9 mouse cellular contexts compared by ENCODE assay signal in genomic region chr12:112576341-112576740, GRCm38 (mm10). TPM values are rescaled to one million over a fixed set of nuclear protein-coding genes. Genes with fewer than 3 reads are reported as not detected.
DNase-seq lines count a peak whose midpoint lies in the region; ATAC-seq and TF ChIP-seq lines count a peak whose summit lies in the region.
"Had no signal": no experiment of that assay in that cellular context is flagged by ENCODE, and none has a peak within 500 bp of the region (broad histone marks: within the 10 kb centered on the region; RNA-seq: fewer than 3 reads in every experiment).

No protein-coding gene starts in this region.

- ATAC-seq in heart, embryonic 14.5 days (ENCODE audit: insufficient number of reproducible peaks, insufficient read depth, low FRiP score, low read depth): peak; percentile 37; the same call in 1 of the 2 replicates
- peak; percentile 21 for ATAC-seq in liver, postnatal 0 days
- no peak for ATAC-seq in monocyte, adult 5-6 weeks (replicated peaks; ENCODE audit: insufficient number of reproducible peaks, low FRiP score, low TSS enrichment, poor library complexity, severe bottlenecking)
- no peak for ATAC-seq in activated CD4-positive, CD25-positive, alpha-beta regulatory T cell, adult 4 months

- no peak for TF ChIP-seq CTCF in liver, postnatal 0 days (IDR thresholded peaks at IDR 0.05; ENCODE audit: low read depth)

- no peaks in the 10 kb centered on the region for H3K36me3 ChIP-seq in heart, embryonic 14.5 days (ENCODE audit: control insufficient read depth, insufficient read depth, low read length)
- H3K36me3 ChIP-seq in liver, postnatal 0 days (replicated peaks; ENCODE audit: insufficient read depth, low read length): no peaks in the 10 kb centered on the region
- H3K36me3 ChIP-seq: hindbrain, embryonic 15.5 days had no signal

- no peak overlapping the region for H3K4me3 ChIP-seq in heart, embryonic 14.5 days (ENCODE audit: control insufficient read depth in 1 of 2, insufficient read depth in 1 of 2, low read depth in 1 of 2, low read length in 2 of 2)
- H3K4me3 ChIP-seq in liver, postnatal 0 days (ENCODE audit: low read depth, low read length): no peak overlapping the region
- H3K4me3 ChIP-seq: hindbrain, embryonic 15.5 days had no signal

- H3K27ac ChIP-seq in heart, embryonic 14.5 days (replicated peaks in 1 of 2; ENCODE audit: control insufficient read depth in 1 of 2, insufficient read depth in 1 of 2, low read depth in 2 of 2, low read length in 2 of 2): peak overlapping the region; percentile 65 to 76
- H3K27ac ChIP-seq in liver, postnatal 0 days (ENCODE audit: low read depth): no peak overlapping the region
- H3K27ac ChIP-seq: hindbrain, embryonic 15.5 days had no signal

- H3K9me3 ChIP-seq in heart, embryonic 14.5 days (ENCODE audit: control insufficient read depth, low read length): 0 out of 2 replicates have a peak, but pooled peaks cover 3% of the 10 kb centered on the region
- no peaks in the 10 kb centered on the region for H3K9me3 ChIP-seq in liver, postnatal 0 days (ENCODE audit: low read length)
- H3K9me3 ChIP-seq: hindbrain, embryonic 15.5 days had no signal

- peaks cover 25 to 33% of the 10 kb centered on the region in 2 experiments for H3K4me1 ChIP-seq in heart, embryonic 14.5 days (ENCODE audit: control insufficient read depth in 2 of 2, insufficient read depth in 2 of 2, low read length in 2 of 2)
- H3K4me1 ChIP-seq in liver, postnatal 0 days (ENCODE audit: insufficient read depth): peaks cover 29% of the 10 kb centered on the region

- peak; percentile 63 to 73 for DNase-seq in layer of hippocampus, adult 18-20 months (ENCODE audit: low spot score in 2 of 2)
- DNase-seq in layer of hippocampus, postnatal 14 days (ENCODE audit: low spot score in 2 of 2): no peak
- peak; percentile 61 for DNase-seq in R1 (ENCODE audit: low read depth, low spot score)
- DNase-seq in liver, postnatal 0 days: no peak
- DNase-seq in cerebellum, adult 11 months: no peak

- WGBS in heart, embryonic 14.5 days: 14% methylated on average over 6 of the region's 6 CpGs
- 47% methylated on average over 6 of the region's 6 CpGs for WGBS in liver, postnatal 0 days (ENCODE audit: insufficient replicate concordance)

- peak overlapping the region; percentile 31 for H3K4me2 ChIP-seq in heart, embryonic 14.5 days (ENCODE audit: low read length)
- no peak overlapping the region for H3K4me2 ChIP-seq in liver, postnatal 0 days (ENCODE audit: low read depth, low read length)
- H3K4me2 ChIP-seq: hindbrain, embryonic 15.5 days had no signal

- H3K9ac ChIP-seq in heart, embryonic 14.5 days (ENCODE audit: low read length): peak overlapping the region; percentile 18
- no peak overlapping the region for H3K9ac ChIP-seq in liver, postnatal 0 days (replicated peaks)
- H3K9ac ChIP-seq: hindbrain, embryonic 15.5 days had no signal

- no peak for TF ChIP-seq EP300 in liver, postnatal 0 days (IDR thresholded peaks at IDR 0.05; ENCODE audit: low read depth)

- H3K27me3 ChIP-seq in heart, embryonic 14.5 days (ENCODE audit: control insufficient read depth, insufficient read depth, low read length): no peaks in the 10 kb centered on the region
- H3K27me3 ChIP-seq in liver, postnatal 0 days (ENCODE audit: insufficient read depth, low read length): no peaks in the 10 kb centered on the region
- H3K27me3 ChIP-seq: hindbrain, embryonic 15.5 days had no signal

RNA-seq across cellular contexts. Expression of gene Inf2, which starts 12.2 kb away (rescaled TPM):
- total RNA-seq in layer of hippocampus, adult 18-20 months (2021): 100 to 1,000 TPM; 105 to 111 TPM
- total RNA-seq in layer of hippocampus, postnatal 14 days (2021): 100 to 1,000 TPM; 116 to 122 TPM
- 2.9 and 3.6 TPM in 2 replicates for polyA plus RNA-seq in heart, embryonic 14.5 days (2014; fragmentation: Nextera tagmentation; extraction: Ambion mirVana)
- 1.8 and 1.9 TPM in 2 replicates for polyA plus RNA-seq in liver, postnatal 0 days (2015; fragmentation: Nextera tagmentation; extraction: Ambion mirVana)
- 2.1 to 13.1 TPM (median 5.6 TPM) in 3 replicates for total RNA-seq in monocyte, adult 5-6 weeks (2017)
- polyA plus RNA-seq in activated CD4-positive, CD25-positive, alpha-beta regulatory T cell, adult 4 months (2017; shearing (Covaris generic)): 10 to 100 TPM in 1 of 2 experiments, 1 to 10 TPM in 1; 9.9 to 11.0 TPM

RNA-seq across cellular contexts. Expression of gene Adssl1, which starts 43.5 kb away (rescaled TPM):
- 10 to 100 TPM; 14.3 to 15.7 TPM for total RNA-seq in layer of hippocampus, adult 18-20 months (2021)
- 1 to 10 TPM; 5.3 to 5.6 TPM for total RNA-seq in layer of hippocampus, postnatal 14 days (2021)
- 88.3 and 89.7 TPM in 2 replicates for polyA plus RNA-seq in heart, embryonic 14.5 days (2014; fragmentation: Nextera tagmentation; extraction: Ambion mirVana)
- 22.8 and 24.4 TPM in 2 replicates for polyA plus RNA-seq in liver, postnatal 0 days (2015; fragmentation: Nextera tagmentation; extraction: Ambion mirVana)
- 81.5 to 125 TPM (median 102 TPM) in 3 replicates for total RNA-seq in monocyte, adult 5-6 weeks (2017)
- polyA plus RNA-seq in activated CD4-positive, CD25-positive, alpha-beta regulatory T cell, adult 4 months (2017; shearing (Covaris generic)): 1 to 10 TPM in 1 of 2 experiments, under 1 TPM in 1; 0.86 to 1.3 TPM

RNA-seq across cellular contexts. Expression of gene Tmem179, which starts 59.8 kb away (rescaled TPM):
- 100 to 1,000 TPM; 126 to 134 TPM for total RNA-seq in layer of hippocampus, adult 18-20 months (2021)
- 100 to 1,000 TPM; 119 to 130 TPM for total RNA-seq in layer of hippocampus, postnatal 14 days (2021)
- 0.40 and 0.54 TPM in 2 replicates for polyA plus RNA-seq in heart, embryonic 14.5 days (2014; fragmentation: Nextera tagmentation; extraction: Ambion mirVana)
- not detected in 2 replicates for polyA plus RNA-seq in liver, postnatal 0 days (2015; fragmentation: Nextera tagmentation; extraction: Ambion mirVana)
- not detected in 3 replicates for total RNA-seq in monocyte, adult 5-6 weeks (2017)
- polyA plus RNA-seq in activated CD4-positive, CD25-positive, alpha-beta regulatory T cell, adult 4 months (2017; shearing (Covaris generic)): not detected

Comparison
In these comparisons a context has a peak if more than half of its experiments do, and no peak if none do; other contexts are left out.
1. DNase-seq: peak in layer of hippocampus, adult 18-20 months (2 of 2) and R1 (single experiment); none in layer of hippocampus, postnatal 14 days (0 of 2), liver, postnatal 0 days (single experiment) and cerebellum, adult 11 months (single experiment).
2. ATAC-seq: peak in heart, embryonic 14.5 days (single experiment) and liver, postnatal 0 days (single experiment); none in monocyte, adult 5-6 weeks (single experiment) and activated CD4-positive, CD25-positive, alpha-beta regulatory T cell, adult 4 months (single experiment).
3. RNA of gene Tmem179, which starts 59.8 kb away (total RNA-seq): 126 to 134 TPM in layer of hippocampus, adult 18-20 months and 119 to 130 TPM in layer of hippocampus, postnatal 14 days; not detected in monocyte, adult 5-6 weeks; every median in the first group is over 100 times any median in the second.